In genomic region chr12:111352520-111352919, GRCm38 (mm10) we compare ENCODE assay signal across 18 mouse cellular contexts. TPM values are rescaled to one million over a fixed set of nuclear protein-coding genes. Genes with fewer than 3 reads are reported as not detected.
DNase-seq lines count a peak whose midpoint lies in the region; ATAC-seq and TF ChIP-seq lines count a peak whose summit lies in the region.
"Had no signal": no experiment of that assay in that cellular context is flagged by ENCODE, and none has a peak within 500 bp of the region (broad histone marks: within the 10 kb centered on the region; RNA-seq: fewer than 3 reads in every experiment).

No protein-coding gene starts in this region.

- 92% methylated on average over 10 of the region's 10 CpGs for WGBS in midbrain, embryonic 10.5 days
- 77% methylated on average over 10 of the region's 10 CpGs for WGBS in midbrain, postnatal 0 days
- WGBS in stomach, postnatal 0 days: 60% methylated on average over 10 of the region's 10 CpGs

- H3K27me3 ChIP-seq in midbrain, embryonic 10.5 days (ENCODE audit: low read depth, poor library complexity, severe bottlenecking): no peaks in the 10 kb centered on the region
- no peaks in the 10 kb centered on the region for H3K27me3 ChIP-seq in midbrain, postnatal 0 days (ENCODE audit: insufficient read depth, low read length)
- H3K27me3 ChIP-seq in stomach, postnatal 0 days (ENCODE audit: control insufficient read depth, insufficient read depth, low read length): no peaks in the 10 kb centered on the region
- H3K27me3 ChIP-seq: forebrain, embryonic 15.5 days; liver, embryonic 13.5 days; neural tube, embryonic 12.5 days had no signal

- peak; percentile 46 for TF ChIP-seq CTCF in layer of hippocampus, adult 2 months (conservative IDR thresholded peaks at IDR 0.05)
- no peak for TF ChIP-seq CTCF in midbrain, postnatal 0 days (IDR thresholded peaks at IDR 0.05)
- no peak for TF ChIP-seq CTCF in stomach, postnatal 0 days (IDR thresholded peaks at IDR 0.05; ENCODE audit: low read depth)

- H3K9ac ChIP-seq in midbrain, postnatal 0 days (replicated peaks; ENCODE audit: low read length, poor library complexity, severe bottlenecking): no peak overlapping the region
- H3K9ac ChIP-seq in stomach, postnatal 0 days (ENCODE audit: low read length): no peak overlapping the region
- H3K9ac ChIP-seq: forebrain, embryonic 15.5 days; hindbrain, embryonic 14.5 days; liver, embryonic 13.5 days; neural tube, embryonic 12.5 days had no signal

- no peak overlapping the region for H3K4me2 ChIP-seq in midbrain, postnatal 0 days (ENCODE audit: low read depth, low read length, poor library complexity, severe bottlenecking)
- H3K4me2 ChIP-seq in stomach, postnatal 0 days (replicated peaks; ENCODE audit: low read depth): no peak overlapping the region
- H3K4me2 ChIP-seq: forebrain, embryonic 15.5 days; liver, embryonic 13.5 days; neural tube, embryonic 12.5 days had no signal

- TF ChIP-seq EP300 in stomach, postnatal 0 days (optimal IDR thresholded peaks at IDR 0.05): no peak

- no peak overlapping the region for H3K4me3 ChIP-seq in layer of hippocampus, adult 2 months
- no peak overlapping the region for H3K4me3 ChIP-seq in midbrain, embryonic 10.5 days
- H3K4me3 ChIP-seq in midbrain, postnatal 0 days (ENCODE audit: low read depth, low read length): no peak overlapping the region
- no peak overlapping the region for H3K4me3 ChIP-seq in stomach, postnatal 0 days (ENCODE audit: low read depth, low read length)
- H3K4me3 ChIP-seq: forebrain, embryonic 15.5 days; limb, embryonic 10.5 days; liver, embryonic 13.5 days; neural tube, embryonic 12.5 days had no signal

- DNase-seq in cerebellum, postnatal 10 days: peak; percentile 53 to 59
- no peak for DNase-seq in cerebellum, adult 9-10 months
- no peak for DNase-seq in layer of hippocampus, adult 2 months (ENCODE audit: low spot score in 2 of 2)
- no peak for DNase-seq in layer of hippocampus, adult 9-11 months
- DNase-seq in midbrain, embryonic 10.5 days (ENCODE audit: low spot score): no peak
- DNase-seq in midbrain, postnatal 0 days (ENCODE audit: low spot score): no peak
- DNase-seq in stomach, postnatal 0 days (ENCODE audit: low spot score): no peak
- DNase-seq in adrenal gland, postnatal 14 days: no peak
- DNase-seq: adrenal gland, postnatal 36 days; cerebellum, adult 9-11 months; heart, postnatal 10 days; liver, embryonic 13.5 days; thymus, postnatal 14 days had no signal

- peak overlapping the region; percentile 65; the same call in 1 of the 2 replicates for H3K27ac ChIP-seq in layer of hippocampus, adult 2 months
- H3K27ac ChIP-seq in midbrain, embryonic 10.5 days (replicated peaks): 0 out of 2 replicates have a peak overlapping the region, but pooled peaks have one; percentile 0
- no peak overlapping the region for H3K27ac ChIP-seq in midbrain, postnatal 0 days (ENCODE audit: low read depth, low read length)
- H3K27ac ChIP-seq in stomach, postnatal 0 days (replicated peaks): peak overlapping the region; percentile 80
- H3K27ac ChIP-seq: limb, embryonic 10.5 days; liver, embryonic 13.5 days; neural tube, embryonic 12.5 days had no signal

- H3K9me3 ChIP-seq in midbrain, embryonic 10.5 days (replicated peaks): no peaks in the 10 kb centered on the region
- H3K9me3 ChIP-seq in midbrain, postnatal 0 days (ENCODE audit: low read length): no peaks in the 10 kb centered on the region
- H3K9me3 ChIP-seq in stomach, postnatal 0 days (ENCODE audit: control insufficient read depth, low read length): no peaks in the 10 kb centered on the region
- H3K9me3 ChIP-seq: forebrain, embryonic 15.5 days; limb, embryonic 10.5 days; liver, embryonic 13.5 days; neural tube, embryonic 12.5 days had no signal

- peaks cover 38% of the 10 kb centered on the region for H3K4me1 ChIP-seq in midbrain, embryonic 10.5 days
- peaks cover 2% of the 10 kb centered on the region; the same call in 1 of the 2 replicates for H3K4me1 ChIP-seq in midbrain, postnatal 0 days (ENCODE audit: insufficient read depth, low read length)
- H3K4me1 ChIP-seq in stomach, postnatal 0 days (replicated peaks; ENCODE audit: control insufficient read depth, insufficient read depth): peaks cover 5% of the 10 kb centered on the region; the same call in 1 of the 2 replicates

- H3K36me3 ChIP-seq in midbrain, embryonic 10.5 days: peaks cover 16% of the 10 kb centered on the region
- H3K36me3 ChIP-seq in midbrain, postnatal 0 days (ENCODE audit: insufficient read depth, low read length): no peaks in the 10 kb centered on the region
- no peaks in the 10 kb centered on the region for H3K36me3 ChIP-seq in stomach, postnatal 0 days (ENCODE audit: control insufficient read depth, insufficient read depth, low read length)
- H3K36me3 ChIP-seq: forebrain, embryonic 15.5 days; liver, embryonic 13.5 days; neural tube, embryonic 12.5 days had no signal

- no peak for ATAC-seq in midbrain, postnatal 0 days (ENCODE audit: low FRiP score)
- no peak for ATAC-seq in stomach, postnatal 0 days (ENCODE audit: low FRiP score, low TSS enrichment)

RNA-seq across cellular contexts. Expression of gene Cdc42bpb, which starts 25.0 kb away (rescaled TPM):
- total RNA-seq in layer of hippocampus, adult 2 months (2021): 100 to 1,000 TPM; 113 to 122 TPM
- polyA plus RNA-seq in midbrain, embryonic 10.5 days (2016; fragmentation: Nextera tagmentation; extraction: Ambion mirVana): 31.4 and 32.0 TPM in 2 replicates
- 190 and 259 TPM in 2 replicates for total RNA-seq in midbrain, postnatal 0 days (2014; rRNA removed)
- polyA plus RNA-seq in midbrain, postnatal 0 days (2015; fragmentation: Nextera tagmentation; extraction: Ambion mirVana): 35.4 and 36.4 TPM in 2 replicates
- 18.6 and 18.7 TPM in 2 replicates for polyA plus RNA-seq in stomach, postnatal 0 days (2015; fragmentation: Nextera tagmentation; extraction: Ambion mirVana)
- total RNA-seq in adrenal gland, postnatal 14 days (2021): 133 and 149 TPM in 2 replicates

RNA-seq across cellular contexts. Expression of gene Lbhd2, which starts 54.1 kb away (rescaled TPM):
- 1 to 10 TPM; 1.2 to 1.4 TPM for total RNA-seq in layer of hippocampus, adult 2 months (2021)
- polyA plus RNA-seq in midbrain, embryonic 10.5 days (2016; fragmentation: Nextera tagmentation; extraction: Ambion mirVana): not detected in 2 replicates
- total RNA-seq in midbrain, postnatal 0 days (2014; rRNA removed): 4.4 and 6.4 TPM in 2 replicates
- polyA plus RNA-seq in midbrain, postnatal 0 days (2015; fragmentation: Nextera tagmentation; extraction: Ambion mirVana): 18.2 and 19.9 TPM in 2 replicates
- 2.2 TPM in 2 replicates for polyA plus RNA-seq in stomach, postnatal 0 days (2015; fragmentation: Nextera tagmentation; extraction: Ambion mirVana)
- total RNA-seq in adrenal gland, postnatal 14 days (2021): 0.56 and 0.79 TPM in 2 replicates
- total RNA-seq: heart, postnatal 10 days; megakaryocyte-erythroid progenitor cell, adult 5-6 weeks had no signal
- polyA plus RNA-seq: limb, embryonic 10.5 days; liver, embryonic 13.5 days had no signal

Comparison
In these comparisons a context has a peak if more than half of its experiments do, and no peak if none do; other contexts are left out.
1. DNase-seq: peak in cerebellum, postnatal 10 days (2 of 2); none in cerebellum, adult 9-10 months (single experiment), layer of hippocampus, adult 2 months (0 of 2), layer of hippocampus, adult 9-11 months (single experiment), midbrain, embryonic 10.5 days (single experiment), midbrain, postnatal 0 days (single experiment), stomach, postnatal 0 days (single experiment) and adrenal gland, postnatal 14 days (single experiment).